Mouse (Mus musculus) liver, embryonic 14.5 days (tissue): Measurements from ENCODE around the gene Kcna7.

ENCODE experiments used
- CTCF ChIP-seq: IDR thresholded peaks from 2 replicates; pipeline ENCODE4 v1.5.1; 2016; ENCODE audit warnings: antibody characterized with exemption, low read depth, control low read depth
- EP300 ChIP-seq: IDR thresholded peaks from 2 replicates; pipeline ENCODE4 v1.6.1; 2016; ENCODE audit warnings: antibody characterized with exemption, low read depth

DNA sequence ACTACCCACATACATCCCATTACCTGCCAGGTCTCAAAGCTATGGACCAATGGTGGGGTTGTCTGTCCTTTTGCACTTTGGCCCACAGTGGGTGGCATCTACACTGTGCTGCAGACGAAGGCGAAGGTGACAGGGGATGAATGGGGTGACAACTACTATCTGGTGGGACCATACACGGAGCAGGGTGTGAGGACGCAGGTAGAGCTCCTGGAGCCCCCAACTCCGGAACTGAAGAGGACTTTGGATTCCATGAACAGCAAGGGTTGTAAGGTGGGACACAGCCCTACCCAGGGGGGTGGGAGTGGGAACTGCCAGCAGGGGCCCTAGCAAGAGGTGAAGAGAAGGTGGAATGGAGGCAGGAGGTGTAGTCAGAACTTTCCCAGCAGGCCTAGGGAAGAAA lies 31.0 kb downstream of the Kcna7 start:
- TF ChIP-seq CTCF, result no peak
- no peak for TF ChIP-seq EP300
